Mouse (Mus musculus) Muller cell, postnatal 12 days (primary cell): Measurements from ENCODE around the gene Lca5l.

Experiments used
- DNase-seq: peaks from one replicate; pipeline ENCODE4 v3.0.0-alpha.2; 2015; ENCODE audit errors: inconsistent ontology term

The Lca5l gene

DNA sequence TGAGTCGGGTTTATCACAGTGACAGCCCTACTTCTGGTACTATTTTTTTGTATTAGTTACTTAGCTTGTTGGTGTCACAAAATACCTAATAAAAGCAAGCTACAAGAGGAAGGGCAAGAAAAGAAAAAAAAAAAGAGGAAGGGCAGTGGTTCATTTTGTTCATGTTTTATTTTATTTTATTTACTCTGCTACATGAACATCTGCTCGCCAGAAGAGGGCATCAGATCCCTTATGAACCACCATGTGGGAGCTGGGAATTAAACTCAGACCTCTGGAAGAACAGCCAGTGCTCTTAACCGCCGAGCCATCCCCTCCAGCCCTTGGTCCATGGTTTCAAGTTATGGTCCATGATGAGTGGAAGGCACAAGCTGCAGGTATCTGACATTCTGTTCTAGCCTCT is 77.3 kb downstream of the Lca5l start:
- DNase-seq = no peak

DNA sequence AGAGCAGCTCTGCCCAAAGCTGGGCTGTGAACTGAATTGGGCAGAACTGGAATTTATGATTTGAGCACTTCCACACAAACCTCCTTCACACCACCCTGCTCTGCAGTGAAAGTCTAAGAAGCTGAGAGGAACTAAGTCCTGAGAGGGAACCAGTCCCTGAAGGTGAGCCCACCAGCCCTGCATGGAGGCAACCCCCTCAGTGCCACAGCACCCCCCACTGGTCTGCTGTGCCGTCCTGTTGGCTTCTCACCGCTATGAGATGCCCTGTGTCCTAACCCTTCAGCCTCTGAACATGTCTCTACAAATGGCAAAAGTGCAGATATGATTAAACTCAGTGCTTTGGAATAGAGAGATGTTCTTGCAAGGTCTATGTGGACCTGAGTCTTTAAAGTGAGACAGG is 79.3 kb downstream of the Lca5l start:
- DNase-seq = no peak

DNA sequence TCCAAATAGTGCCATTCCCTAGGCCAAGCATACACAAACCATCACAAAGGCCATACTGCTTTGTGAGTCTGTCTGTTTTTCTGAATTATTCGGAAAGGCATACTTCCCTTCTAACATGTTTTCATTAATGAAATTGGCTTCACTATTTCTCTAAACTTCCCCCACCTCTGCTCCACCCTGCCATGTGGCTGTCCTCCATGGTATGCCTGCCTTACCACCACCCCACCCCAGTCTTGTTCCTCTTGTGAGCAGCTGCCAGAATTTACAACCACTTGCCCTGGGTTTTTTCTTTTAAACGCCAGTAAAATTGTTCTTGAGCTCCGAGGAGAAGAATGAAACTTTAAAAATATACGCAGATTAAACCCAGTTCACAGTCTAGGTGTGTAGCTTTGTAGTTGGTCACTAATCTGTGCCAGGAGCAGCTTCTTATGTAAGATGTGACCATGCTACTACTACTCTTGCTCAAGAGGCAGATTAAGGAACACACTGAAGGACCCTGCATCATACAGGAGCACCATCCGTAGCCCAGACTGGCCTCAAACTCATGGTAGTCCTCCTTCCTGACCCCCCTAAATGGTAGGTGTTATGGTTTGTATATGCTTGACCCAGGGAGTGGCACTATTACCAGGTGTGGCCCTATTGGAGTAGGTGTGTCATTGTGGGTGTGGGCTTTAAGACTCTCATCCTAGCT is 81.3 kb downstream of the Lca5l start:
- DNase-seq = no peak

DNA sequence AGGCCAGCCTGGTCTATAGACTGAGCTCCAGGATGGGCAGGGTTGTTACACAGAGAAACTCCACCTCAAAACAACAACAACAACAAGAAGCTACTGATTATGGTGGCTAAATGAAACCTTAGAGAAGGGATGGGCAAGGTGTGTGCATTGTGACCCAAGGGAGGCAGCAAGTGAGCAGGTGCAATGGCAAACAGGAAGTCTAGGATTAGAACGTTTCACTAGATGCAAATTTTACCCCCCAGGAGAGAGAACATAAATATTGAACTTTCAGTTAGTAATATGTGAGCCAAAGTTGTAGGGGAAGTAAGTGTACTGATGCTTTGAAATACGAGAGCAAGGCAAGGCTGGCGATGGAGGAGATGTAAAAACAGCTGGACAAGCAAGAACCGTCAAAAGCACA is 82.4 kb downstream of the Lca5l start:
- no peak for DNase-seq
